Mouse (Mus musculus) cerebellum, adult 18-20 months (tissue): ENCODE results near the gene Gm9048.
"Not testable (repeated sequence)": the region's sequence is repeated elsewhere in the genome, so short reads cannot be mapped to it uniquely, and the experiment has no call there.

Experiments
- DNase-seq, 2 experiments: peaks; one replicate each; pipeline ENCODE4 v3.0.0; 2021

Gene Gm9048

DNA sequence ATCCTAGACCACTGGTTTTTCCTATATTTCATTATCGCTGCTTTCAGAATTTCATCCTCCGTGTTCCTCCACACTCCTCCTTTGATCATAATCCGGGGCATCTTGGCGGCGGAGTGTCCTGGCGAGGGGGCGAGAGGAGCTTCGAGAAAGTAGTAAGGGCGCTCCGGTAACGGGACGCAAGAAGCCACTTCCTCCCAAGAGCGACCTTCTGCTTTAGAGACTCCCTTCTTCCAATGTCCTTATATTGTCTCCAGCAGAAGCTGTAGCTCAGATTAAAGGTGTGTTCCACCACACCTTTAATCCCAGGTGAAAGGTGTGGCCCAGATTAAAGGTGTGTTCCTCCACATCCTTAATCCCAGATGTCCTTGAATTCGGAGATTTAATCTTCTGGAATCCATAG, at the start of gene Gm9048:
Gene Gm9048 (minus strand): TSS at position 101 of the 400 bp plus-strand sequence.
- not testable (repeated sequence) for DNase-seq

DNA sequence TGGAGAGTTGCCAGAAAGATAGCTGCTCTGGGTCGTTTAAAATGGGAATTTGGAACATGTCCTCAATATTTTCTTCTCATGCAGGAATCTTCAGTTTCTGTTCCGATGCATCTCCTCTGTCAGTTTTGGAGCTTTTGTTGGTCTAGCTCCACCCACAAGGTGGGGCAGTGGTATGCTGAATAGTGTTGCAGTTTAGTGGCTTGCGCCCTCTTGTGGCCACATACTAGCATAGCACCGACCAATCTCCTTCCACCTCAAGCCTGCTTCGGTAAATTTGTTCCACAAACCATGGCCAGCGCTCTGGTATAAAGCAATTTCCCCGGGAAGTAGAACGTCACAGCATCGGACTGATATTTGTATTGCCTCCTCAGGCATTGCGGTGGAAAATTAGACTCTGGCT, 22.0 kb upstream of the Gm9048 start:
- DNase-seq: peak; percentile 46 to 64

DNA sequence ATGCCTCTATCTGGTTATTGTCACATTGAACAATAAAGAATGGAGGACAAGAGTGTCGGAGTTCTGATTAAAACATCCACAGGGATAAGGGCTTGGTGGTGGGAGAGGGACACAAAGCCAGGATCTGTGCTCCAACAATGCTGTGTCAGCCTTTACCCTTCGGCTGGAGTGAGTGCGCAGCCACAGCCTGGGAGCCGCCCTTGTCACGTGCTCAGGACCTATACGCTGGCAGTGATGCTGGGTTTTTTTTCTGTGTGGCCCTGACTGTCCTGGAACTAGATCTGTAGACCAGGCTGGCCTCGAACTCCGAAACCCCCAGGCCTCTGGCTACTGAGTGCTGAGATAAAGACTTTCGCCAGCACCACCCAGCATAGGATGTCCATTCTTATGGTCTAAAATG, 21.0 kb upstream of the Gm9048 start:
- no peak for DNase-seq

DNA sequence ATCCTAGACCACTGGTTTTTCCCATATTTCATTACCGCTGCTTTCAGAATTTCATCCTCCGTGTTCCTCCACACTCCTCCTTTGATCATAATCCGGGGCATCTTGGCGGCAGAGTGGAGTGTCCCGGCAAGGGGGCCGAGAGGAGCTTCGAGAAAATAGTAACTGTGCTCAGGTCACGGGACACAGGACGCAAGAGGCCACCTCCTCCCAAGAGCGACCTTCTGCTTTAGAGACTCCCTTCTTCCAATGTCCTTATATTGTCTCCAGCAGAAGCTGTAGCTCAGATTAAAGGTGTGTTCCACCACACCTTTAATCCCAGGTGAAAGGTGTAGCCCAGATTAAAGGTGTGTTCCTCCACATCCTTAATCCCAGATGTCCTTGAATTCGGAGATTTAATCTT, 5.5 kb upstream of the Gm9048 start, which contains the start of gene Gm9049:
Gene Gm9049 (minus strand): TSS at position 101 of the 400 bp plus-strand sequence.
- DNase-seq: not testable (repeated sequence)

DNA sequence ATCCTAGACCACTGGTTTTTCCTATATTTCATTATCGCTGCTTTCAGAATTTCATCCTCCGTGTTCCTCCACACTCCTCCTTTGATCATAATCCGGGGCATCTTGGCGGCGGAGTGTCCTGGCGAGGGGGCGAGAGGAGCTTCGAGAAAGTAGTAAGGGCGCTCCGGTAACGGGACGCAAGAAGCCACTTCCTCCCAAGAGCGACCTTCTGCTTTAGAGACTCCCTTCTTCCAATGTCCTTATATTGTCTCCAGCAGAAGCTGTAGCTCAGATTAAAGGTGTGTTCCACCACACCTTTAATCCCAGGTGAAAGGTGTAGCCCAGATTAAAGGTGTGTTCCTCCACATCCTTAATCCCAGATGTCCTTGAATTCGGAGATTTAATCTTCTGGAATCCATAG, 5.3 kb downstream of the Gm9048 start, which contains the start of gene Gm9046:
Gene Gm9046 (minus strand): TSS at position 101 of the 400 bp plus-strand sequence.
- DNase-seq: not testable (repeated sequence)

DNA sequence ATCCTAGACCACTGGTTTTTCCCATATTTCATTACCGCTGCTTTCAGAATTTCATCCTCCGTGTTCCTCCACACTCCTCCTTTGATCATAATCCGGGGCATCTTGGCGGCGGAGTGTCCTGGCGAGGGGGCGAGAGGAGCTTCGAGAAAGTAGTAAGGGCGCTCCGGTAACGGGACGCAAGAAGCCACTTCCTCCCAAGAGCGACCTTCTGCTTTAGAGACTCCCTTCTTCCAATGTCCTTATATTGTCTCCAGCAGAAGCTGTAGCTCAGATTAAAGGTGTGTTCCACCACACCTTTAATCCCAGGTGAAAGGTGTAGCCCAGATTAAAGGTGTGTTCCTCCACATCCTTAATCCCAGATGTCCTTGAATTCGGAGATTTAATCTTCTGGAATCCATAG, 10.7 kb downstream of the Gm9048 start, which contains the start of gene Gm9045:
Gene Gm9045 (minus strand): TSS at position 101 of the 400 bp plus-strand sequence.
- DNase-seq: not testable (repeated sequence)

DNA sequence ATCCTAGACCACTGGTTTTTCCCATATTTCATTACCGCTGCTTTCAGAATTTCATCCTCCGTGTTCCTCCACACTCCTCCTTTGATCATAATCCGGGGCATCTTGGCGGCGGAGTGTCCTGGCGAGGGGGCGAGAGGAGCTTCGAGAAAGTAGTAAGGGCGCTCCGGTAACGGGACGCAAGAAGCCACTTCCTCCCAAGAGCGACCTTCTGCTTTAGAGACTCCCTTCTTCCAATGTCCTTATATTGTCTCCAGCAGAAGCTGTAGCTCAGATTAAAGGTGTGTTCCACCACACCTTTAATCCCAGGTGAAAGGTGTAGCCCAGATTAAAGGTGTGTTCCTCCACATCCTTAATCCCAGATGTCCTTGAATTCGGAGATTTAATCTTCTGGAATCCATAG, 16.2 kb downstream of the Gm9048 start, which contains the start of gene Gm9044:
Gene Gm9044 (minus strand): TSS at position 101 of the 400 bp plus-strand sequence.
- DNase-seq: not testable (repeated sequence)

DNA sequence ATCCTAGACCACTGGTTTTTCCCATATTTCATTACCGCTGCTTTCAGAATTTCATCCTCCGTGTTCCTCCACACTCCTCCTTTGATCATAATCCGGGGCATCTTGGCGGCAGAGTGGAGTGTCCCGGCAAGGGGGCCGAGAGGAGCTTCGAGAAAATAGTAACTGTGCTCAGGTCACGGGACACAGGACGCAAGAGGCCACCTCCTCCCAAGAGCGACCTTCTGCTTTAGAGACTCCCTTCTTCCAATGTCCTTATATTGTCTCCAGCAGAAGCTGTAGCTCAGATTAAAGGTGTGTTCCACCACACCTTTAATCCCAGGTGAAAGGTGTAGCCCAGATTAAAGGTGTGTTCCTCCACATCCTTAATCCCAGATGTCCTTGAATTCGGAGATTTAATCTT, 21.6 kb downstream of the Gm9048 start, which contains the start of gene Gm9040:
Gene Gm9040 (minus strand): TSS at position 101 of the 400 bp plus-strand sequence.
- not testable (repeated sequence) for DNase-seq

DNA sequence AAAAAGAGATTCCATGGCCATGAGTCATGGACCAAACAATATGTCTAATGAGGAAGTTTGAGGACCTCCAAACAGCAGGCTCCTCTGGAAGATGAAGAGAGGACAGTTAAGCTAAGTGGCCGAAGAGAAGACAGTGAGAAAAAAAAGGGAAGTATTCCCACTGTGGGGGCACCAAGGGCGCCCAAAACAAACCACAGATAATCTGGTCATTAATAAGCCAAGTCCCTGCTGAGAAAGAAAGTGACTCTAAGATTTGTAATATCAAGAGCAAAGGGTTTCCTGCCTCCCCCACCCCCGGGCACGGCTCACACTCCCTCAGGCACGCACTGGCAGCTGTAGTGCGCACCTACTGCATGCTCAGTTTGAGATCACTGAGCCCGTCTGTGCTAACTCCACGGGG, 29.5 kb downstream of the Gm9048 start:
- DNase-seq: no peak

DNA sequence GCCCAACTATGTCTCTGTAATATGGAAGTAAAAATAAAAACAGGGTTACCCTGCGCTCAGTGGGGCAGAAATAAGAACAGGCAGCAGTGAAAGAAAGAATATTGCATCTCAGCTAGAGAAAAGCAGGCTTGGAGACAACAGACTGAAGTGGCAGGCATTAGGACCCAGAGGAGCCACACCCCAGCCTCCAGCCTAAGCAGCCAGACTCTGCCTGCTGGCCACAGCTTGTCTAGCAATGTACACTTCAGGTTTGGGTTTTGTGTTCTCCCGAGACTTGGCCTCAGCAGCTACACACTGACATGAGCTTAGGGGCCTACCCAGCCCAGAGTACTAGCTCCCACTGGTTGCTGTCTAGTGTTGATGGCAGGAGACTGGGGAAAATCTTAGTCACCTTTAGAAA, 46.3 kb downstream of the Gm9048 start:
- not testable (repeated sequence) for DNase-seq
